Mouse (Mus musculus): ENCODE results near the gene Skor1. TPM values are rescaled to one million over a fixed set of nuclear protein-coding genes. Genes with fewer than 3 reads are reported as not detected.

The Skor1 gene
- total and polyA plus RNA-seq, 2 experiments from 2014 or later = not detected

DNA sequence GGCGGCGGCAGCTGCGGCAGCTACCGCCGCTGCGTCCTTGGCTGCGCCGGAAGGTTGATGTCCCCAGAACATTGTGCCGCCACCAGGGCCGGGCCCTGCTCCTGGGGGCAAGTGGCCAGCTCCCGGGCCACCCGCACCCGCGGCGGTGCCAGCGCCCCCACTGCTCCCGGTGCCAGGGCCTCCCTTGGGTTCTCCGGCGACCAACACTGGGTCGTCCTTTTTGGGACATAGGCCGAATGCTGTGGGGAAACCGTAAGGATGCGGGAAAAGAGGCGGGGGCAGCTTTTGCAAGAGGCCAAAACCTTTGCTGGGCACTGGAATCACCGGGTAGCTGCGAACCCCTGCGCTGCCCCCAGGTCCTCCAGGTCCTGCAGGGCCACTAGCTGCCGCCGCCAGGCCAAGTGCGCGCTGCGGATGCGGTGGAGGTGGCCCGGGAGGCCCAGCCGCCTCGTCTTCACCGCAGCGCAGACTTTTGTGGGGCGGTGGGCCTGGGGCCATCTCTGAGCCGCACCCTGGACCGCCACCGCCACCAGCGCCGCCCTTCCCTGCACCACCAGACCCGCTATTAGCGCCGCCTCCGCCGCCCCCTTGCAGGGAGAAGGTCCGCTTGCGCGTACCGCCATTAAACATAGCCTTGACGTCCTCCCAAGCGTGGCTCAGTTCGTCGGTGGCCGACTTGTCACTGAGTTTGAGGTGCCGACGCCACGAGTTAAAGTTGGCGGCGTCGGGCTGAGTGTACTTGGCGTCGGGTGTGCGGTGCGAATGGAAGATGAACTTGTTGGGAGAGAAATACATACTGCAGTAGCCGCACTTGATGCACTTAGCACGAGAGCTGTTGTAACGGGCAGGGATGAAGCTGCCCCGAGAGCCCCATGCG lies 3.3 kb downstream of the Skor1 start:
- Histone ChIP-seq H3K4me2 (ENCODE audit: low read depth, low read length) (peak overlapping the region; percentile 55), H3K9me3 (replicated peaks; ENCODE audit: control insufficient read depth, low read length) (no peaks in the 10 kb centered on the region), H3K4me3 (ENCODE audit: low read depth, low read length) (peak overlapping the region; percentile 39), H3K27ac (ENCODE audit: low read depth) (no peak overlapping the region), H3K4me1 (ENCODE audit: control insufficient read depth, insufficient read depth) (peaks cover 20% of the 10 kb centered on the region), H3K9ac (replicated peaks; ENCODE audit: low read depth, low read length) (no peak overlapping the region), H3K27me3 (ENCODE audit: control insufficient read depth, insufficient read depth, low read length) (peaks cover 100% of the 10 kb centered on the region), H3K36me3 (replicated peaks; ENCODE audit: control insufficient read depth, insufficient read depth, low read length) (no peaks in the 10 kb centered on the region)
- WGBS = 1% methylated on average over 70 of the region's 73 CpGs
- ATAC-seq (ENCODE audit: insufficient read depth, low read depth) (no peak), DNase-seq (ENCODE audit: low spot score) (no peak)
- no peak for TF ChIP-seq EP300 (IDR thresholded peaks at IDR 0.05; ENCODE audit: low read depth)
- TF ChIP-seq CTCF (IDR thresholded peaks at IDR 0.05; ENCODE audit: low read depth) = no peak

DNA sequence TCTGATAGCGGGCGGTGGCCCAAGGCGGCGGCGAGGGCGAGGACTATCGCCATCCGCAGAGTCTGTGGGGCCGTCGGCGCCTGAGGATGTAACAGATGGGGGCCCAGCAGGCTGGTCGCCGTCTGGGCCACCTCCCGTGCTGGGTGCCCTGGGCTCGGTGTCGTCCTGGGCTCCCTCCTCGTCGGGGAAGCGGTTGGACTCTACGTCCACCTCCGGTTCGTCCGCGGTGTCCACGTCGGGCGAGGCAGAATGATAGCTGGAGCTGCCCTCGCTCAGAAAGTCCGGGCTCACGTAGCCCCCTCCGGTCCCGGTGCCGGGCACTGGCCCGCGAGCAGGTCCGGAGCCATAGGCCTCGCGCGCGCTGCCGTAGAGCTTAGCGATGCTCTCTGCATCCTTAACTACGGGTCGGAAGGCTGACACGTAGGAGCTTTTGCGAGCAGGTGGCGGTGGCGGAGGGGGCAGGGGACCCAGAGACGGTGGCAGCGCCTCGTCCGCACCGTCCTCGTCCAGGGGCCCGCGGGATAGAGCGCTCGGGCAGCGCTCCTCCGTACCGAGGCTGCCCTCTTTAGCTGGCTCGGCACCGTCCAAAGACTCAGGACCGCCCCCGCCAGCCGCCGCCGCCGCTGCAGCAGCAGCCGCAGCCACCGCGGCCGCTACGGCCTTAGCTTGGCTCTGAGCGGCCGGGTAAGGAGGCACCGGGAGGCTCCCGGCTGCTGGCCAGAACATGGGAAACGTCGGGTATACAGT lies 4.1 kb downstream of the Skor1 start:
- DNase-seq (ENCODE audit: low spot score) = no peak
- H3K9ac ChIP-seq (replicated peaks; ENCODE audit: low read depth, low read length) = no peak overlapping the region
- ATAC-seq (ENCODE audit: insufficient read depth, low read depth) = no peak
- no peak overlapping the region for H3K27ac ChIP-seq (ENCODE audit: low read depth)
- peak overlapping the region; percentile 39 for H3K4me3 ChIP-seq (ENCODE audit: low read depth, low read length)
- 1% methylated on average over 66 of the region's 80 CpGs for WGBS
- H3K9me3 ChIP-seq (replicated peaks; ENCODE audit: control insufficient read depth, low read length) = no peaks in the 10 kb centered on the region
- peak overlapping the region; percentile 55 for H3K4me2 ChIP-seq (ENCODE audit: low read depth, low read length)
- H3K4me1 ChIP-seq (ENCODE audit: control insufficient read depth, insufficient read depth) = peaks cover 20% of the 10 kb centered on the region
- peaks cover 100% of the 10 kb centered on the region for H3K27me3 ChIP-seq (ENCODE audit: control insufficient read depth, insufficient read depth, low read length)
- no peaks in the 10 kb centered on the region for H3K36me3 ChIP-seq (replicated peaks; ENCODE audit: control insufficient read depth, insufficient read depth, low read length)
- no peak for TF ChIP-seq EP300 (IDR thresholded peaks at IDR 0.05; ENCODE audit: low read depth)
- TF ChIP-seq CTCF (IDR thresholded peaks at IDR 0.05; ENCODE audit: low read depth) = no peak

DNA sequence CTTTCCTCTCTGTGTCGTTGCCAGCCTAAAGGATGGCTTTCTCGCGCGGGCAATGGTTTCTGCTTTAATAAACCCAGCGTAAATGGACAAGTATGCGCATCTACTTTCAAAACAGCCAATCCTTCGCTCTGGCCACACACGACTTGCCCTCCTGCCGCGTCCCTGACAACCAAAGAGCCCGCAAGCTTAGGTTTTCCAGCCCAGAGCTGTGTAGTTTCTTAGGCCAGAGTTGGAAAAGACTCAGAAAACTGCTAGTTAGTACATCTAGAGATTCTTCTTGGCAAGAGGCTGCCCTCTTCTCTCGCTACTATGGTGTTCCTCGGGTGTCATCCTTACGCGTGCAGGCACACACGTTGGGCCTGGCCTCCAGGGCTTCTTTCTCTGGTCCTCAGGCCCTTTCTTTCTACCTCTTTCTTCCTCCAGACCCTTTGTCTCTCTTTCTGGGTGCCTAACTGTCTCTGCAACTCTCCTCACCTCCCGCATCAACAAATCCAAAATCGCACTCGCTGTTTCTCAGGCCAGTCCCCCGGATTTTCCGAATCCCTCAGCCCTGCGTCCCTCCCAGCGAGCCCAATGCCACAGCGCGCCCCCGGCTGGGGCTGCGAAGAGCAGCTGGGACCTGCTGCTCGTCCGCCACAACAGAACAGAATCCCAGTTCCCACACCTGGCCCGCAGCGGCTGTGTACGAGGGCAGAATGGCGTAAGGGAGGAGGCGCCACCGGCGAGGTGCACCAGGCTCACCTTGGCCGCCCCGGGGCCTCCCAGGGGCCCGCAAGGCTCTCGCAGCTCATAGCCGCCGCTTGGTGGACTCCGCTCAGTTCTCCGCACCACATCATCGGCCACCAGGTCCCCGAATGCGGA lies 4.9 kb downstream of the Skor1 start:
- Histone ChIP-seq H3K4me3 (ENCODE audit: low read depth, low read length) (peak overlapping the region; percentile 39), H3K4me1 (ENCODE audit: control insufficient read depth, insufficient read depth) (peaks cover 14% of the 10 kb centered on the region), H3K27me3 (ENCODE audit: control insufficient read depth, insufficient read depth, low read length) (peaks cover 100% of the 10 kb centered on the region), H3K9me3 (replicated peaks; ENCODE audit: control insufficient read depth, low read length) (no peaks in the 10 kb centered on the region), H3K9ac (replicated peaks; ENCODE audit: low read depth, low read length) (no peak overlapping the region), H3K27ac (ENCODE audit: low read depth) (no peak overlapping the region), H3K4me2 (ENCODE audit: low read depth, low read length) (peak overlapping the region; percentile 9; the same call in 1 of the 2 replicates), H3K36me3 (replicated peaks; ENCODE audit: control insufficient read depth, insufficient read depth, low read length) (no peaks in the 10 kb centered on the region)
- 3% methylated on average over 47 of the region's 47 CpGs for WGBS
- ATAC-seq (ENCODE audit: insufficient read depth, low read depth) (no peak), DNase-seq (ENCODE audit: low spot score) (no peak)
- TF ChIP-seq EP300 (IDR thresholded peaks at IDR 0.05; ENCODE audit: low read depth) (no peak), CTCF (IDR thresholded peaks at IDR 0.05; ENCODE audit: low read depth) (no peak)

DNA sequence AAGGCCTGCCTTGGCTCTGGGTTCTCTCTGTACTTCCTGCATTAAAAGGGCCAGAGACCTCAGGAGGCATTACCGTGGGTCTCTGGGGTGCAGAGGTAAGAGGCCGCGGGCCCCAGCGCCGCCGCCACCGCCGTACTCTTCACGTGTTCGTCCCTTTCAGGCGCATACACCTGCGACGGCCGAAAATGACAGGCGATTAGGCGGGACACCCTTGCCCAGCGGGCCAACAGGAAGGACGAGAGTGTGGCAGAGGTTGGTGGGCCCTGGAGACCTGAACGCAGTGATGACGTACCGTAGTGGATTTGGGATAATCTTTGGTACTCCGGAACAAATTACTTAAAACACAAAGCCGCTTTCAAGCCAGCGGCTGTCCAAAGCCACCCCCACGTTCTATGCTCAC lies 5.5 kb downstream of the Skor1 start:
- 1% methylated on average over 25 of the region's 25 CpGs for WGBS
- H3K27me3 ChIP-seq (ENCODE audit: control insufficient read depth, insufficient read depth, low read length) = peaks cover 100% of the 10 kb centered on the region
- peaks cover 10% of the 10 kb centered on the region for H3K4me1 ChIP-seq (ENCODE audit: control insufficient read depth, insufficient read depth)
- no peaks in the 10 kb centered on the region for H3K9me3 ChIP-seq (replicated peaks; ENCODE audit: control insufficient read depth, low read length)
- peak overlapping the region; percentile 33 for H3K4me3 ChIP-seq (ENCODE audit: low read depth, low read length)
- no peaks in the 10 kb centered on the region for H3K36me3 ChIP-seq (replicated peaks; ENCODE audit: control insufficient read depth, insufficient read depth, low read length)
- TF ChIP-seq EP300 (IDR thresholded peaks at IDR 0.05; ENCODE audit: low read depth) (no peak), CTCF (IDR thresholded peaks at IDR 0.05; ENCODE audit: low read depth) (no peak)
- no peak overlapping the region for H3K9ac ChIP-seq (replicated peaks; ENCODE audit: low read depth, low read length)
- no peak overlapping the region for H3K27ac ChIP-seq (ENCODE audit: low read depth)
- ATAC-seq (ENCODE audit: insufficient read depth, low read depth) = no peak
- DNase-seq (ENCODE audit: low spot score) = no peak
- H3K4me2 ChIP-seq (ENCODE audit: low read depth, low read length) = 0 out of 2 replicates have a peak overlapping the region, but pooled peaks have one; percentile 0
